Mouse (Mus musculus) stomach, postnatal 0 days (tissue): ENCODE measurements around the gene Plin5. TPM values are rescaled to one million over a fixed set of nuclear protein-coding genes. Genes with fewer than 3 reads are reported as not detected.
A peak's percentile ranks its signal among the peaks of the same experiment; 100 is the strongest.

Experiments
- ATAC-seq: fragments of 200-750 bp; cut with Nextera tagmentation; 2 replicates; pipeline ENCODE4 v1.8.0; 2017; ENCODE audit not compliant: low FRiP score, low TSS enrichment
- DNase-seq: peaks from one replicate; pipeline ENCODE4 v3.0.0-alpha.2; 2016; ENCODE audit warnings: low spot score
- H3K27ac ChIP-seq: fragments of 300-500 bp; sonication (generic); replicated peaks from 2 replicates; pipeline ENCODE4 v1.5.1; 2014; ENCODE audit warnings: mild to moderate bottlenecking, control low read depth
- H3K27me3 ChIP-seq: fragments of 300-500 bp; sonication (generic); 2 replicates; pipeline ENCODE4 v1.6.1; 2014; ENCODE audit warnings: low read length; ENCODE audit not compliant: control insufficient read depth, insufficient read depth
- H3K36me3 ChIP-seq: fragments of 300-500 bp; sonication (generic); 2 replicates; pipeline ENCODE4 v1.6.1; 2014; ENCODE audit warnings: low read length, mixed read lengths; ENCODE audit not compliant: control insufficient read depth, insufficient read depth
- H3K4me1 ChIP-seq: fragments of 300-500 bp; sonication (generic); replicated peaks from 2 replicates; pipeline ENCODE4 v1.6.1; 2014; ENCODE audit warnings: antibody characterized with exemption; ENCODE audit not compliant: control insufficient read depth, insufficient read depth
- H3K4me2 ChIP-seq: fragments of 300-500 bp; sonication (generic); replicated peaks from 2 replicates; pipeline ENCODE4 v1.6.1; 2014; ENCODE audit warnings: low read depth, mild to moderate bottlenecking, control low read depth, moderate library complexity
- H3K4me3 ChIP-seq: fragments of 300-500 bp; sonication (generic); 2 replicates; pipeline ENCODE4 v1.5.1; 2014; ENCODE audit warnings: low read depth, low read length, control low read depth
- H3K9ac ChIP-seq: fragments of 300-500 bp; sonication (generic); 2 replicates; pipeline ENCODE4 v1.6.1; 2014; ENCODE audit warnings: mild to moderate bottlenecking, low read length, control low read depth, mixed read lengths
- H3K9me3 ChIP-seq: fragments of 300-500 bp; sonication (generic); 2 replicates; pipeline ENCODE4 v1.6.1; 2016; ENCODE audit warnings: low read length; ENCODE audit not compliant: control insufficient read depth
- CTCF ChIP-seq: IDR thresholded peaks from 2 replicates; pipeline ENCODE4 v1.5.1; 2016; ENCODE audit warnings: antibody characterized with exemption, low read depth, mild to moderate bottlenecking, moderate library complexity
- EP300 ChIP-seq: optimal IDR thresholded peaks from 2 replicates; pipeline ENCODE3; 2016; ENCODE audit warnings: antibody characterized with exemption
- WGBS: fragments of 180-500 bp; shearing (Covaris S2); extraction: QIAGEN DNeasy Blood & Tissue Kit; methylation state at CpG from one replicate; pipeline ENCODE4 v1.1.7; 2014; 5-methylcytosine and 5-hydroxymethylcytosine counted together
- polyA plus RNA-seq: library from polyadenylated mRNA; unstranded; fragments of >200 nt; fragmentation: Nextera tagmentation; extraction: Ambion mirVana; gene quantifications from 2 replicates; pipeline ENCODE4 v1.2.1, GENCODE M21; 2015

Gene Plin5
- 0.48 and 0.65 TPM in 2 replicates for polyA plus RNA-seq

DNA sequence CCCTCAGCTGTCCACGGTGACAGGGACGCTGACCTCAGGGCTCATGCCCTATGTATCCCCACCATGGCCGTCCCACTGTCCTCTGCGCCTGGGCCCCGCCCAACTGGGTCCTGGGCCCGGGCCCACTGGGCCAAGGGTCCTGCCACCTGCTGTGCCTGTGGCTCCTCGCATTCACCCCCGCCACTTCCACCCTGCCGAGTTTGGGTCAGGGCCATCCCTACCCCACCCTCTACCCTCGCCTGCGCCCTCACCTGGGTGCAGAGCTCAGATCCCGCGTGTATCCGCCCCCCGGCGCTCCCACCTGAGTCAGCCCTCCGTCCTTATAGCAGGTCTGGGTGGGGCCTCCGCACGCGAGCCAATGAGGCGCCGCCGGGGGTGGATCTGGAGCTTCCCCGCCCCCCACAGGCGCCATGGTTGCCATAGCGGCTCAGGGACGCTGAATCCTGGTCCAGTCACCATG, at the start of gene Plin5:
TSS of gene Plin5 (minus strand) at position 346 of the 460 bp plus-strand sequence.
- Histone ChIP-seq H3K27me3 (peaks cover 4% of the 10 kb centered on the region; the same call in 1 of the 2 replicates), H3K4me3 (peak within 1 kb of the TSS; percentile 20; the same call in 1 of the 2 replicates), H3K4me2 (peak within 1 kb of the TSS; percentile 53), H3K9ac (peak within 1 kb of the TSS; percentile 18; the same call in 1 of the 2 replicates), H3K27ac (no peak within 1 kb of the TSS), H3K36me3 (no peaks in the 10 kb centered on the region), H3K9me3 (no peaks in the 10 kb centered on the region), H3K4me1 (no peaks in the 10 kb centered on the region; the same call in 1 of the 2 replicates)
- no peak for TF ChIP-seq CTCF
- TF ChIP-seq EP300 = no peak
- under 1% methylated on average over 27 of the region's 27 CpGs for whole genome bisulfite sequencing
- ATAC-seq (peak; percentile 76), DNase-seq (peak; percentile 84)

DNA sequence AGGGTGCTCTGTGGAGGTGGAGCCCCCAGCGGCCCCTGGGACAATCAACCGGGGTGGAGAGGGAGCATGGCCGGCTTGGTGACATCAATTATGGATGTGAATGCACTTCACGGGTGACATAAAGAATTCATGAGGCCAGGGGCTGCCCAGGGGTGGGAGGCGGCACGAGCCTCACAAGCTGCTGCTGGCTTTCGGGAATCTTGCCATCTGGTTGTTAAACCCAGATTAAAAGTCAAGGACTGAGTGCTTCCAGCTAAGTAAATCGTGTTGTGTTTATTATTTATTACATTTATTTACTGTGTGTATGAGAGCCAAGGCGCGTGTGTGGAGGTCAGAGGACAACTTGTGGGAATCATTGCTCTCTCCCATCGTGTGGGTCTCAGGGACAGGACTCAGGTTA, 48.3 kb upstream of the Plin5 start:
- no peak overlapping the region for H3K4me3 ChIP-seq
- H3K4me2 ChIP-seq = no peak overlapping the region
- DNase-seq (no peak), ATAC-seq (no peak)
- H3K27me3 ChIP-seq = no peaks in the 10 kb centered on the region
- no peak overlapping the region for H3K27ac ChIP-seq
- WGBS = 57% methylated on average over 11 of the region's 11 CpGs
- H3K4me1 ChIP-seq = peaks cover 10% of the 10 kb centered on the region; the same call in 1 of the 2 replicates
- H3K9me3 ChIP-seq = no peaks in the 10 kb centered on the region
- no peak for TF ChIP-seq CTCF
- TF ChIP-seq EP300 = no peak
- H3K9ac ChIP-seq = no peak overlapping the region
- no peaks in the 10 kb centered on the region for H3K36me3 ChIP-seq

DNA sequence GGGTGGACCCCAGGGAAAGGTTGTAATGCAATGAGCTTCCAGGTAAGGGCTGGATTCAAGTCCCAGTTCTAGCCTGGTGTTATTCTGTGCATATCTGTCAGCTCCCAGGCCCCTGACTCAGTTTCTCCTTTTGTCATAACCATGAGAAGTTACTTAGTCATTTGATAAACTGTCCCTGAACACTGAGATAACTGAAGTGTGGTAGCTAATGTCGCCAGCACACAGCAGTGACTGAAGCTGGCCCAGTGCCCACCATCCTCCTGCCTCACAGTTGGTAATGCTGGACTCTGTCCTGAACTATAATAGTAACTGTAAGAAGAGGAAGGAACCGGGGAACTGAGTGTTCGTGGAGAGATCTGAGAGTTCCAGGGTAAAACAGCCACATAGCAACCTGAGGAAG, 47.1 kb upstream of the Plin5 start:
- DNase-seq (no peak), ATAC-seq (no peak)
- Histone ChIP-seq H3K4me3 (no peak overlapping the region), H3K4me1 (peaks cover 10% of the 10 kb centered on the region; the same call in 1 of the 2 replicates), H3K27ac (no peak overlapping the region), H3K36me3 (no peaks in the 10 kb centered on the region), H3K9me3 (no peaks in the 10 kb centered on the region), H3K4me2 (no peak overlapping the region), H3K27me3 (no peaks in the 10 kb centered on the region), H3K9ac (no peak overlapping the region)
- TF ChIP-seq EP300 (no peak), CTCF (no peak)
- 82% methylated on average over 3 of the region's 3 CpGs for WGBS

DNA sequence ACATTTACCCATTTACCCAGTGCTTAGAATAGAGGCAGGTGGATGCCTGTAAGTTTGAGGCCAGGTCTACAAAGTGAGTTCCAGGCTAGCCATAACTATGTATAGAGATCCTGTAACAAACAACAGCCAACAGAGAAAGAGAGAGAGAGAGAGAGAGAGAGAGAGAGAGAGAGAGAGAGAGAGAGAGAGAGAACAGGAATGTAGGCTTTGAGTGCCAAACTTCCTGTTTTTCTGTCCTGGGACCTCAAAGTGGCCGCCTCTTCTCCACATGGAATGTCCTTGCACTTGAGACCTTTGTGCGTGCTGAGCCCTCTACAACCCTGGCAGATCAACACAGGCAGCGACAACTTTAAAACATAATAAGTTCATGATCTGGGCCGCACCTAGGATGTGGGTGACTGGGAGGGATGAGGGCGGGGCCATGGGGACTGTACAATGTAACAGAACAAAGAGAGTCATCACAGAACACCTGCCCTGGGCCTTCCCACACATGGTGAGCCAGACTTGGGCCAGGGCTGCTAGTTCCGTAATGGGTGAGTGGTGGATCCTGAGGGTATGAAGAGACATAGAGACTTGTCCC, 46.2 kb upstream of the Plin5 start:
- TF ChIP-seq EP300 (no peak), CTCF (no peak)
- H3K4me2 ChIP-seq = peak overlapping the region; percentile 72
- H3K27ac ChIP-seq = no peak overlapping the region
- no peaks in the 10 kb centered on the region for H3K36me3 ChIP-seq
- WGBS = 50% methylated on average over 6 of the region's 6 CpGs
- DNase-seq = peak; percentile 80
- H3K9ac ChIP-seq = no peak overlapping the region
- H3K27me3 ChIP-seq = no peaks in the 10 kb centered on the region
- ATAC-seq = peak; percentile 61
- H3K4me1 ChIP-seq = peaks cover 10% of the 10 kb centered on the region; the same call in 1 of the 2 replicates
- H3K4me3 ChIP-seq = no peak overlapping the region
- no peaks in the 10 kb centered on the region for H3K9me3 ChIP-seq

DNA sequence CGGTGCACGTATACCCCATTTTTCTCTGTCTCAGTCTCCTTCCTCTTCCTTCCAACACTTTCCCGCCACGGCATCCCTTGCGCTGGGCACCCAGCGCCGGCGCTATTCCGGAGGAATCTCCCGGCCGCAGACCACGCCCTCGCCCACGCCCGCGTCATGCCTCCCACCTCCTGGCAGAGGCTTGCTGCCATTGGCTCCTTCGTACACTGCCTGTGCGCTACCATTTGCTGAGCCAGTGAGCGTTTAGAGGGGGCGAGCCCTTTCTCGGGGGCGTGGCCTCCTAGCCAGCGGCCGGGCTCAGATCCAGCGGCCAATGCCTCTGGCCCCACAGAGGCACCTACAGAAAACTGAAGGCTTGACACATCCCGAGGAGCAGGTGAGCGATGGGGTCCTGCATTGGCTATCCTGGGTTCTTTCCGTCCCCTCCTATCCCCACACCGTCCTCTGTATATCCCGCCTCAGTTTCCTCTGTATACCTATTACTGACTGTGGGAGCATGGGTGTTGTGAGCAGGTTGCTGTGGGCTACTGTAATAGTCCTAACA, 44.9 kb upstream of the Plin5 start, which contains the start of gene Tnfaip8l1:
TSS of gene Tnfaip8l1 (plus strand) at position 247 of the 544 bp plus-strand sequence.
- DNase-seq (peak; percentile 96), ATAC-seq (peak; percentile 96)
- Histone ChIP-seq H3K4me1 (peaks cover 10% of the 10 kb centered on the region; the same call in 1 of the 2 replicates), H3K9me3 (no peaks in the 10 kb centered on the region), H3K9ac (peak within 1 kb of the TSS; percentile 38; the same call in 1 of the 2 replicates), H3K27ac (peak within 1 kb of the TSS; percentile 35; the same call in 1 of the 2 replicates), H3K27me3 (0 out of 2 replicates have a peak, but pooled peaks cover 2% of the 10 kb centered on the region), H3K4me3 (peak within 1 kb of the TSS; percentile 37), H3K36me3 (no peaks in the 10 kb centered on the region), H3K4me2 (peak within 1 kb of the TSS; percentile 72)
- TF ChIP-seq EP300 (no peak), CTCF (peak; percentile 23)
- WGBS = 1% methylated on average over 30 of the region's 30 CpGs

DNA sequence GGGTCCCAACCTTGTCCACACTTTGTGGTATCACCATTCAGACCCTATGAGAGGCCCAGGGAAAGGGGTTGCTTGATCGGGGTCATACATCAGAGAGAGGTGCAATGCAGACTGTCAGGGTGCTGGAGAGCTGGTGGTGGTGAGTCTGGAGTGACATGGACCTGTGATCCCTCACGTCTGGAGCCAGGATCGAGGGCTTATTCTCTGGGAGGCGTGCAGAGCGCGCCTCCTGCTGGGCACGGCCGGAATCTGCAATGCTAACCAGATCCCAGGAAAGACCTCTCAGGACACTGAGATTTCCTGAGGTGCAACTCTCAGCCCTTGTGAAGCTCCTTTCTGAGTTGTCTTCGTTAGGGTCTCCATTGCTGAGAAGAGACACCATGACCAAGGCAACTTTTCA, 42.3 kb upstream of the Plin5 start:
- no peak overlapping the region for H3K4me2 ChIP-seq
- DNase-seq = peak; percentile 75
- peaks cover 8% of the 10 kb centered on the region; the same call in 1 of the 2 replicates for H3K4me1 ChIP-seq
- no peaks in the 10 kb centered on the region for H3K9me3 ChIP-seq
- no peak overlapping the region for H3K27ac ChIP-seq
- H3K36me3 ChIP-seq = no peaks in the 10 kb centered on the region
- H3K9ac ChIP-seq = no peak overlapping the region
- H3K27me3 ChIP-seq = 0 out of 2 replicates have a peak, but pooled peaks cover 2% of the 10 kb centered on the region
- ATAC-seq = no peak
- TF ChIP-seq CTCF (peak; percentile 93), EP300 (no peak)
- H3K4me3 ChIP-seq = no peak overlapping the region
- 6% methylated on average over 9 of the region's 9 CpGs for WGBS
